Mouse (Mus musculus) forebrain, embryonic 16.5 days (tissue): ENCODE measurements around the gene Cytl1. TPM values are rescaled to one million over a fixed set of nuclear protein-coding genes. Genes with fewer than 3 reads are reported as not detected.

Source experiments
- polyA plus RNA-seq: library from polyadenylated mRNA; unstranded; fragments of >200 nt; fragmentation: Nextera tagmentation; extraction: Ambion mirVana; gene quantifications from 2 replicates; pipeline ENCODE4 v1.2.1, GENCODE M21; 2015

Gene Cytl1
- polyA plus RNA-seq, 1 experiment from 2014 or later = not detected

Other genes with a start within 250 kb of the Cytl1 start
- 19.2 and 23.6 TPM in 2 replicates for gene Stk32b, start 18.3 kb upstream of the Cytl1 start, polyA plus RNA-seq
- gene Msx1, start 89.1 kb downstream of the Cytl1 start, polyA plus RNA-seq = 11.4 and 16.8 TPM in 2 replicates